Mouse (Mus musculus): ENCODE results near the gene Lamc3.

DNA sequence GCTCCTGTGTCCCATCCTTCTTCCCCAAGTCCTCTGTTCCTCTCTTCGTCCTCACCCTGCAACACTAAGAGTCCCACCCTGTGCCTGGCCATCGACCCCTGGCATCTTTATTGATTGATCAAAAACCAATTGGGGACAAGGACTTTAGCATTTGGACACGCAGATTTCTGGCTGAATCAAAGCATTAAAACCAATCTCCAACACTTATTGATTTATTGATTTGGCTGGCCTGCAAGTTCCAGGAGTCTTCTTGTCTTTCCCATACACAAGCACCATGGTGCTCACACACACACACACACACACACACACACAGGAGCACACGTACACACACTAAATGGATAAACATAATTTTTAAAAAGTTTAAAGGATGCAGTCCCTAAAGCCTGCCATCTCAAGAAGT lies 55.9 kb downstream of the Lamc3 start:
- TF ChIP-seq CTCF (conservative IDR thresholded peaks at IDR 0.05; ENCODE audit: low read length): no peak
- no peak for TF ChIP-seq NANOG (IDR thresholded peaks at IDR 0.05; ENCODE audit: borderline replicate concordance, low read length)

Data from E14TG2a.4 (cell line).